Mouse (Mus musculus) heart, embryonic 11.5 days (tissue): Measurements from ENCODE around the gene Dlst. TPM values are rescaled to one million over a fixed set of nuclear protein-coding genes. Genes with fewer than 3 reads are reported as not detected.
A peak's percentile ranks its signal among the peaks of the same experiment; 100 is the strongest.

Experiments
- ATAC-seq: fragments of 200-750 bp; cut with Nextera tagmentation; replicated peaks from 2 replicates; pipeline ENCODE4 v1.8.0; 2017; ENCODE audit warnings: moderate library complexity; ENCODE audit not compliant: insufficient number of reproducible peaks, low FRiP score, low TSS enrichment
- H3K27ac ChIP-seq: fragments of 300-500 bp; sonication (generic); 2 replicates; pipeline ENCODE4 v1.5.1; 2014; ENCODE audit warnings: mild to moderate bottlenecking, low read depth, low read length
- H3K27me3 ChIP-seq: fragments of 300-500 bp; sonication (generic); 2 replicates; pipeline ENCODE4 v1.6.1; 2014; ENCODE audit warnings: mild to moderate bottlenecking, low read length, mixed read lengths; ENCODE audit not compliant: control insufficient read depth, insufficient read depth
- H3K36me3 ChIP-seq: fragments of 300-500 bp; sonication (generic); 2 replicates; pipeline ENCODE4 v1.6.1; 2014; ENCODE audit warnings: mild to moderate bottlenecking, low read length, moderate library complexity, mixed read lengths; ENCODE audit not compliant: control insufficient read depth, insufficient read depth
- H3K4me1 ChIP-seq: fragments of 300-500 bp; sonication (generic); 2 replicates; pipeline ENCODE4 v1.6.1; 2014; ENCODE audit warnings: low read length; ENCODE audit not compliant: control insufficient read depth, insufficient read depth
- H3K4me2 ChIP-seq: fragments of 300-500 bp; sonication (generic); 2 replicates; pipeline ENCODE4 v1.6.1; 2014; ENCODE audit warnings: mild to moderate bottlenecking, moderate library complexity
- H3K4me3 ChIP-seq: fragments of 300-500 bp; sonication (generic); 2 replicates; pipeline ENCODE4 v1.5.1; 2014; ENCODE audit warnings: low read depth, low read length
- H3K9ac ChIP-seq: fragments of 300-500 bp; sonication (generic); 2 replicates; pipeline ENCODE4 v1.6.1; 2014; ENCODE audit warnings: mild to moderate bottlenecking, low read depth, low read length, moderate library complexity
- H3K9me3 ChIP-seq: fragments of 300-500 bp; sonication (generic); replicated peaks from 2 replicates; pipeline ENCODE4 v1.6.1; 2016; ENCODE audit warnings: low read length; ENCODE audit not compliant: control insufficient read depth
- WGBS: fragments of 180-500 bp; shearing (Covaris S2); extraction: QIAGEN DNeasy Blood & Tissue Kit; methylation state at CpG from one replicate; pipeline ENCODE4 v1.1.7; 2014; ENCODE audit not compliant: insufficient replicate concordance; 5-methylcytosine and 5-hydroxymethylcytosine counted together
- polyA plus RNA-seq: library from polyadenylated mRNA; unstranded; fragments of >200 nt; fragmentation: Nextera tagmentation; extraction: Ambion mirVana; gene quantifications from 2 replicates; pipeline ENCODE4 v1.2.1, GENCODE M21; 2014

The Dlst gene
- polyA plus RNA-seq, 1 experiment from 2014 or later, result 170 TPM

GRCm38 (mm10) chr12:85176846-85177523 is 66.4 kb downstream of the Dlst start:
- peaks cover 5% of the 10 kb centered on the region for H3K27me3 ChIP-seq

GRCm38 (mm10) chr12:85177740-85178239 is 67.2 kb downstream of the Dlst start, which contains the start of gene Pgf:
Gene Pgf, minus strand, starts transcription at chr12:85177790.
- Histone ChIP-seq H3K9me3 (no peaks in the 10 kb centered on the region), H3K4me1 (peaks cover 48% of the 10 kb centered on the region), H3K4me3 (peak within 1 kb of the TSS; percentile 38), H3K4me2 (peak within 1 kb of the TSS; percentile 65), H3K27me3 (peaks cover 8% of the 10 kb centered on the region), H3K36me3 (no peaks in the 10 kb centered on the region), H3K9ac (peak within 1 kb of the TSS; percentile 53), H3K27ac (no peak within 1 kb of the TSS)
- no peak for ATAC-seq
- WGBS, result 78% methylated on average over 10 of the region's 10 CpGs

More at GRCm38 (mm10) chr12:85176846-85177523, 66.4 kb downstream of the Dlst start:
- H3K9ac ChIP-seq, result peak overlapping the region; percentile 53
- H3K4me3 ChIP-seq, result peak overlapping the region; percentile 38
- 0 out of 2 replicates have a peak, but pooled peaks have one; percentile 24 for ATAC-seq
- H3K9me3 ChIP-seq, result no peaks in the 10 kb centered on the region
- peak overlapping the region; percentile 65 for H3K4me2 ChIP-seq
- no peaks in the 10 kb centered on the region for H3K36me3 ChIP-seq
- no peak overlapping the region for H3K27ac ChIP-seq
- peaks cover 50% of the 10 kb centered on the region for H3K4me1 ChIP-seq
- 1% methylated on average over 30 of the region's 32 CpGs for WGBS

GRCm38 (mm10) chr12:85178294-85178693 is 67.7 kb downstream of the Dlst start:
- H3K4me2 ChIP-seq, result no peak overlapping the region
- peaks cover 48% of the 10 kb centered on the region for H3K4me1 ChIP-seq
- WGBS, result 71% methylated on average over 2 of the region's 2 CpGs
- H3K36me3 ChIP-seq, result no peaks in the 10 kb centered on the region
- H3K27ac ChIP-seq, result no peak overlapping the region
- H3K9ac ChIP-seq, result no peak overlapping the region
- no peak overlapping the region for H3K4me3 ChIP-seq
- no peak for ATAC-seq
- H3K9me3 ChIP-seq, result no peaks in the 10 kb centered on the region
- H3K27me3 ChIP-seq, result peaks cover 8% of the 10 kb centered on the region

GRCm38 (mm10) chr12:85181475-85182344 is 71.1 kb downstream of the Dlst start:
- H3K4me1 ChIP-seq, result peaks cover 29% of the 10 kb centered on the region
- no peaks in the 10 kb centered on the region for H3K9me3 ChIP-seq
- ATAC-seq, result no peak
- H3K4me3 ChIP-seq, result no peak overlapping the region
- H3K4me2 ChIP-seq, result peak overlapping the region; percentile 20
- H3K9ac ChIP-seq, result no peak overlapping the region
- H3K36me3 ChIP-seq, result no peaks in the 10 kb centered on the region
- H3K27ac ChIP-seq, result no peak overlapping the region
- H3K27me3 ChIP-seq, result peaks cover 8% of the 10 kb centered on the region
- 23% methylated on average over 15 of the region's 17 CpGs for WGBS

- no peak overlapping the region for H3K27ac ChIP-seq
- H3K4me2 ChIP-seq, result peak overlapping the region; percentile 20; the same call in 1 of the 2 replicates
- ATAC-seq, result no peak
- no peak overlapping the region for H3K4me3 ChIP-seq
- 21% methylated on average over 8 of the region's 8 CpGs for WGBS
- no peaks in the 10 kb centered on the region for H3K36me3 ChIP-seq
- H3K27me3 ChIP-seq, result peaks cover 8% of the 10 kb centered on the region
- no peaks in the 10 kb centered on the region for H3K9me3 ChIP-seq
- H3K9ac ChIP-seq, result no peak overlapping the region
- H3K4me1 ChIP-seq, result peaks cover 25% of the 10 kb centered on the region
These were observed 71.7 kb downstream of the Dlst start for GRCm38 (mm10) chr12:85182345-85182643.

- H3K36me3 ChIP-seq, result no peaks in the 10 kb centered on the region
- no peak overlapping the region for H3K4me3 ChIP-seq
- no peaks in the 10 kb centered on the region for H3K9me3 ChIP-seq
- peaks cover 8% of the 10 kb centered on the region for H3K27me3 ChIP-seq
- 63% methylated on average over 5 of the region's 5 CpGs for WGBS
- H3K9ac ChIP-seq, result no peak overlapping the region
- ATAC-seq, result no peak
- H3K4me2 ChIP-seq, result no peak overlapping the region
- peaks cover 19% of the 10 kb centered on the region for H3K4me1 ChIP-seq
- H3K27ac ChIP-seq, result no peak overlapping the region
These were observed 72.3 kb downstream of the Dlst start for GRCm38 (mm10) chr12:85182898-85183297.

GRCm38 (mm10) chr12:85184118-85184517 is 73.5 kb downstream of the Dlst start:
- Histone ChIP-seq H3K4me3 (no peak overlapping the region), H3K9me3 (no peaks in the 10 kb centered on the region), H3K36me3 (no peaks in the 10 kb centered on the region), H3K4me1 (peaks cover 18% of the 10 kb centered on the region), H3K9ac (no peak overlapping the region), H3K27ac (no peak overlapping the region), H3K4me2 (no peak overlapping the region), H3K27me3 (peaks cover 8% of the 10 kb centered on the region)
- WGBS, result 54% methylated on average over 5 of the region's 5 CpGs
- no peak for ATAC-seq
